Mouse (Mus musculus): ENCODE data around the gene Fam45a. TPM values are rescaled to one million over a fixed set of nuclear protein-coding genes. Genes with fewer than 3 reads are reported as not detected.

Fam45a gene
- polyA plus RNA-seq, 1 experiment = 37.6 TPM

DNA sequence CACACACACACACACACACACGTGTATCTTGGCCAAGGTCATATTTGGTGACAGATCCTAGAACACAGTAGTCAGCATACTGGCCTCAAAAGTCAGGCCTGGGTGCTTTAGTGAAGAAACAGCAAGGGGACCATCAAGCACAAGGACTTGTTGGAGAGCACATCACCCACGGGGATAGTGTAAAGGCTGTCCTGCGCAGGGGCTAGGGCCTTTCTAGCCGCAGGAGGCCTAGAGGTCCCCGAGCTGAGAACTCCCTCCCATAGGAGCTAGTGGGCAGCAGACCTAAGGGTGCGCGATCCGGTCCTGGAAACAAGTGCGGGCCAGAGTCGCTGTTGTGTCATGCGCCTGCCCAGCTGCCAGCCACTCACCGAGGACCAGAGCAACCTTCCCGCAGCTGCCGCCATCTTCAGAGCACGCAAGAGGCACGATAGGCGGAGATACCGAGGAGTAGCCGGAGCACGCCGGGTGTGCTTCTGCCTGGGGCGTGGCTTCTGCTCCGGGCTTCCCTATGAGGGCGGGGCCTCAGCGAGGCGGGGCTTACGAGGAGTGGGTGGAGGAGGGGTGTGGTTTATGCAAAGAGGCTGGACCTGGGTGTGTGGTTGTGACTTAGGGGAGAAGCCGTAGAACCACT, 62.8 kb downstream of the Fam45a start, which contains the start of gene Prdx3:
TSS of gene Prdx3 (minus strand) at position 493 of the 631 bp plus-strand sequence.
- TF ChIP-seq POLR2A (IDR thresholded peaks at IDR 0.05; ENCODE audit: insufficient read depth, low read length) (peak; percentile 24), EP300 (IDR thresholded peaks at IDR 0.05; ENCODE audit: insufficient read depth, low read depth, low read length) (no peak), CTCF (IDR thresholded peaks at IDR 0.05; ENCODE audit: low read depth, low read length) (no peak)
- Histone ChIP-seq H3K36me3 (ENCODE audit: control insufficient read depth, insufficient read depth, low read length, poor library complexity, severe bottlenecking) (peaks cover 26% of the 10 kb centered on the region), H3K4me3 (ENCODE audit: low read depth, low read length) (peak within 1 kb of the TSS; percentile 90), H3K9ac (ENCODE audit: low read depth, poor library complexity, severe bottlenecking) (peak within 1 kb of the TSS; percentile 54), H3K27me3 (ENCODE audit: control insufficient read depth, insufficient read depth, low read length, poor library complexity, severe bottlenecking) (no peaks in the 10 kb centered on the region), H3K4me1 (ENCODE audit: control insufficient read depth, insufficient read depth, low read length) (no peaks in the 10 kb centered on the region), H3K27ac (ENCODE audit: insufficient read depth, low read length) (0 out of 2 replicates have a peak within 1 kb of the TSS, but pooled peaks have one; percentile 18), H3K9me3 (replicated peaks; ENCODE audit: control insufficient read depth, insufficient read depth, low read length, poor library complexity, severe bottlenecking) (no peaks in the 10 kb centered on the region)

DNA sequence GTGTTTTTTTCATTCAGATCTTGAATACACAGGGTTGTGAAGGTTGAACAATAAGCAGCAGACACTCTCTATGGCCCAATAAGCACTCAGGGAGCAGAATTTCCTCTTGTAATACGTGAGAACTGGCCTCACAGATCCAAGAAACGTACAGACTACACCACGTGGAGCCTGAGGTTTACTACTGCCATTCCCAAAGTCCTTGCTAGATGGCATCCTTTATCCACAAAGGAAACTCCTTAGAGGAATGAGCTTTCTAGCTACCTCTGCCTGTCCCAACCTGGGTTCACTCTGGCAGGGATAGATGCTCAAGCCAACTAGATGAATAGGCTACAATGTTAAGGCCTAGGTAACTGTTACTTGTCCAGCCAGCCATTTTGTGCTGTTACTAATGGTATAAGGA, 71.7 kb downstream of the Fam45a start:
- Histone ChIP-seq H3K9ac (ENCODE audit: low read depth, poor library complexity, severe bottlenecking) (no peak overlapping the region), H3K27ac (ENCODE audit: insufficient read depth, low read length) (no peak overlapping the region), H3K4me3 (ENCODE audit: low read depth, low read length) (no peak overlapping the region), H3K36me3 (ENCODE audit: control insufficient read depth, insufficient read depth, low read length, poor library complexity, severe bottlenecking) (no peaks in the 10 kb centered on the region), H3K27me3 (ENCODE audit: control insufficient read depth, insufficient read depth, low read length, poor library complexity, severe bottlenecking) (no peaks in the 10 kb centered on the region), H3K4me1 (ENCODE audit: control insufficient read depth, insufficient read depth, low read length) (no peaks in the 10 kb centered on the region), H3K9me3 (replicated peaks; ENCODE audit: control insufficient read depth, insufficient read depth, low read length, poor library complexity, severe bottlenecking) (no peaks in the 10 kb centered on the region)
- TF ChIP-seq POLR2A (IDR thresholded peaks at IDR 0.05; ENCODE audit: insufficient read depth, low read length) = no peak
- no peak for TF ChIP-seq EP300 (IDR thresholded peaks at IDR 0.05; ENCODE audit: insufficient read depth, low read depth, low read length)
- TF ChIP-seq CTCF (IDR thresholded peaks at IDR 0.05; ENCODE audit: low read depth, low read length) = no peak

Other genes starting within 250 kb of the Fam45a start
- 60.4 and 62.1 TPM in 2 replicates for gene Cacul1, start 230.6 kb upstream of the Fam45a start, polyA plus RNA-seq (2011; ENCODE audit: insufficient read depth, insufficient read length, low read depth, missing spikeins)
- gene Nanos1, start 55.6 kb upstream of the Fam45a start, polyA plus RNA-seq (2011; ENCODE audit: insufficient read depth, insufficient read length, low read depth, missing spikeins) = 3.8 and 4.2 TPM in 2 replicates
- gene Eif3a, start 20.9 kb upstream of the Fam45a start, polyA plus RNA-seq (2011; ENCODE audit: insufficient read depth, insufficient read length, low read depth, missing spikeins) = 435 and 454 TPM in 2 replicates
- 1.8 and 2.8 TPM in 2 replicates for gene Sfxn4, start 49.9 kb downstream of the Fam45a start, polyA plus RNA-seq (2011; ENCODE audit: insufficient read depth, insufficient read length, low read depth, missing spikeins)
- 47.7 and 48.4 TPM in 2 replicates for gene Prdx3, start 63.0 kb downstream of the Fam45a start, polyA plus RNA-seq (2011; ENCODE audit: insufficient read depth, insufficient read length, low read depth, missing spikeins)
- gene Grk5, start 78.2 kb downstream of the Fam45a start, polyA plus RNA-seq (2011; ENCODE audit: insufficient read depth, insufficient read length, low read depth, missing spikeins) = 1.2 and 1.3 TPM in 2 replicates